Mouse (Mus musculus) 3T3-L1 (cell line): ENCODE results near the gene Tmem128.

Experiments
- DNase-seq: peaks from one replicate; pipeline ENCODE4 v3.0.0-alpha.2; 2015; ENCODE audit warnings: low read depth, low spot score

Tmem128 gene

DNA sequence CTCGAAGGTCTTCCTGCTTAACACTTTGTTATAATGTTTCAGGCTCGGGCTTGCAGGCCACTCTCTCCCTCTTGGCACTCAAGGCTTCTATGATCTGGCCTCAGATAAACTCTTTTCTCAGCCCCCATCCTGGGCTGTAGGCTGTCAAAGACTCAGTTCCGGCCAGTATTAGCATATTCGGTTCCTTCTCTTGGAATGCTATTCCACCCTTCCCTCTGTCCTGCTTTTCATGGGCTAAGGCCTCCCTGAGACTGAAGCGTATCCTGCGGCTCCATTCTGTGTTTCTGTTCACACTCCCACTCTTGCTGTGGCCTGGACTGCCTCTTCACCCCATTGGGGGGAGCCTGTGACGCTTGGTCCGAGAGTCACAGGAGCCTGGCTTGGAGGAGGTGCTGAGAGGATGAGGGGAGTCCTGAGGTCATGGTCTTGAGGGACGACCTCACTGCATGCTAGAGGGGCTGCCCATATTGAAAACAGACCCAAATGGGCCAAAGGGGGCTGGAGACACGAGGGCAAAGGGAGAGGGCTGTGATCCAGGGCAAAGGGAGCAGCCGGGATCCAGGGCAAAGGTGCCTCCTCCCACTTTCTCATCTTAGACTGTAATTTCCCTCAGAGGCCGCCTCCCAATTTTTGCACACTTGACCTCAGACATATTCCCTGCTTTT, 18.1 kb downstream of the Tmem128 start:
- no peak for DNase-seq

- DNase-seq: no peak
Observed at GRCm38 (mm10) chr5:38280075-38280474, 20.1 kb downstream of the Tmem128 start.

GRCm38 (mm10) chr5:38285724-38286123, 25.7 kb downstream of the Tmem128 start:
- no peak for DNase-seq

- DNase-seq: no peak
Observed at GRCm38 (mm10) chr5:38288476-38288875, 28.5 kb downstream of the Tmem128 start.

DNA sequence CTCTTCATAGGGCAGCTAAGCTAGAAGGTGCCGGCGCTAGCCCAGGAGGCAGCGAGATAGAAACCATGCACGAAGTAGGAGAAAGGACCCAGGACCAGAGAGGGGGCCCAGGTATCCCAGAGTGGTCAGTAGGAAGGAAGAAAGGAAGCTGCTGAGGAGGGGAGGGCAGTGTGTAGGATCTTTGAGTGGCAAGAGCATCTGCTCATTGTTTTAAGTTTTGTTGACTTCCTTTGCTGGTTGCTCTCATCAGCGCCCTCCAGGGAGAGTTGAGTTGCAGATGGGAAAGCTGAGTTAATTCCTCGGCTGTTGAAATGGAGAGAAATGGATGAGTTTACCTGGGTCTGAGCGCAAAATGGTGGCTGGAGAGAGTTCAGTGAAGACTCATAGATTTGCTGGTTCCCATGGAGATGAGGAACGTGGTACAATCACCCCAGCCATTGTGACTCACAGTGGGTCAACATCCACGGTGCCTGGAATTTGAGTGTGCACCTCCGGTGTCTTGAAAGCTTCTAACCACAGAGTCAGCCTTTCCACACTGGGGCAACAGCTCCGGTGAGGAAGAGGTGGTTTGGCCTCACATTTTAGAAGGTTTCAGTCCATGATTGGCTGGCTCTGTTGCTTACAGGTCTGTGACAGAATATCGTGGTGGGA, 41.9 kb downstream of the Tmem128 start:
- DNase-seq: no peak

DNA sequence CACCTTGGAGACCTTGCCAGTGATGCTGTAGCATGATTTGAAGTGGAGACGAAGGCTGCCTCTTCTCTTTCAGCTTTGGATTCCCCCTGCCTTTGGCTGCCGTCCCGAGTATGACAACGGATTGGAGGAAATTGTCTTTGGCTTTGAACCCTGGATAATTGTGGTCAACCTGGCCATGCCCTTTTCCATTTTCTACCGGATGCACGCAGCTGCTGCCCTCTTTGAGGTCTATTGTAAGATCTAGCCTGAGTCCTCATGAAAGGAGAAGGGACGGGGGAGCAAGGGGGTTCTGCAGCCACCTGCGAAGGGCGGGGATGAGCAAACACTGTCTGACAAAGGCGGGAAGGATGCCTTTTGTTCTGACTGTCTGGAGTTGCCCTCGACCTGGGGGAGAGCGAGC, 42.7 kb downstream of the Tmem128 start:
- DNase-seq: peak; percentile 26

GRCm38 (mm10) chr5:38305241-38305640, 45.3 kb downstream of the Tmem128 start:
- DNase-seq: no peak

DNA sequence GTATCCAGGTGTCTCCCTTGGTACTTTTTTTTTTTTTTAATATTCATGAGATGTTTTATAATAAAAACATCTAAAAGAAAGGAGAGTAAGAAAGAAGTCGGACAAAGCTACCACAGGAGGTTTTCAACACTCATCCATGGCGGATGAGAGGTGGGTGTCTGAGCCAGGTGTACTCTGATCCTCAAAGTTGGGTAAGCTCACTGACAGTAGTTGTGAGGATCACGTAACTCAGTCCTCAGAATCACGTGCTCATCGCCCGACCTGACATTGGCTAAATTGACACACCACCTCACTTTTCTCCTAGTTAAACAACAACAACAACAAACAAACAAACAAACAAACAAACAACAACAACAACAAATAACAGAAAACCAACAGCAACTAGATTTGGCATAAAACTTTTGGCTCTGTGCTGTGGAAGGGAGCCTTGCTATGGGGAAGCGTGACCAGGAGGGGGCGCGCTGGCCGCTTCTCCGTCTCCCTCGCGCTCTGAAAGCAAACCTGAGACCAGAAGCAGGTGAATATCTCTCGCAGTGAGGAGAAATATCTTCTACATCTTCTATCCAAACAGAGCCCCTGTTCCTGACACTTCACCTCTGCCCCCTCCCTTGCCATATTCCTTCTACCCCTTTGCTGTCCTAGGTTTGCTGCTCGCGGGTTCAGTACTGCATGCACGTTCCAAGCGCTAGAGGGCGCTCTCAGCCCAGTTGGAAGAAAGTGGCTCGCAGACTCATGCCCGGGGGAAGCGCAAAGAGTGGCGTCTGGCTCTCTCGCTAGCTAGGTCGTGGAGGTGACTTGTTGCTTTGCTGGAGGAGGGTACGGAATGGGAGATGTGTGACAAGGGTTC, 47.5 kb downstream of the Tmem128 start:
- DNase-seq: peak; percentile 94

- peak; percentile 93 for DNase-seq
Observed at GRCm38 (mm10) chr5:38308873-38309272, 48.9 kb downstream of the Tmem128 start.

GRCm38 (mm10) chr5:38309795-38310194, 49.8 kb downstream of the Tmem128 start:
- no peak for DNase-seq
